Mouse (Mus musculus): ENCODE measurements around the gene Fancd2os.

Fancd2os gene

DNA sequence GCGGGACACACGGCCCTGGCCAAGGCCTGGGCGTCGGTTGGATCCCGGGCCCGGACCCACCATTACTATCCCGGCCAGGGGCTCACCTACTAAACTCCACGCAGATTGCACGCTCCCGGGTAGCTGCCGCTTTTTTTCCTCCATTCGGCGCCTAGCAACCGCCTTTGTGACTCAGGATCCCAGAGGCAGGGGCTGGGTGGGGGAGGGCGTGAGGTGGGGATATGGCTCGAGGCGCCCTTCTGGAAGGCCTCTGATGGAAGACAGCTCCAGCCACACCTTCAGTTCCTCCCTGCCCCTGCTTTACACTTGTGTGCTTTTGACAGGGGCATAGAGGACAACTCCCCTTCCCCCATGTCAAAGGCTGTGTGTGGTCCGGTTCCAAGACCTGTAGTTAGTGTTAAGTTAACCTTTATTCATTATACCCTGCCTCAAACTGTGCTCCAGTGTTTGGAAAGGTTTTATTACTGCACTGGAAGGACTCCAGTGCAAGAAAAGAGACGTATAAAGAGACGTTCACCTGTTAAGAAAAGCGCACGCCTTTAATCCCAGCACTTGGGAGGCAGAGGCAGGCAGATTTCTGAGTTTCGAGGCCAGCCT is at the start of gene Fancd2os:
TSS of gene Fancd2os (minus strand) at position 173 of the 597 bp plus-strand sequence.
- in situ Hi-C loops (cut with MboI; ENCODE audit: low pct_unique_long_range_greater_than_20kb in 1 of 2, low sequenced_read_pairs in 2 of 2, unreplicated experiment in 1 of 2), result no loop called here

DNA sequence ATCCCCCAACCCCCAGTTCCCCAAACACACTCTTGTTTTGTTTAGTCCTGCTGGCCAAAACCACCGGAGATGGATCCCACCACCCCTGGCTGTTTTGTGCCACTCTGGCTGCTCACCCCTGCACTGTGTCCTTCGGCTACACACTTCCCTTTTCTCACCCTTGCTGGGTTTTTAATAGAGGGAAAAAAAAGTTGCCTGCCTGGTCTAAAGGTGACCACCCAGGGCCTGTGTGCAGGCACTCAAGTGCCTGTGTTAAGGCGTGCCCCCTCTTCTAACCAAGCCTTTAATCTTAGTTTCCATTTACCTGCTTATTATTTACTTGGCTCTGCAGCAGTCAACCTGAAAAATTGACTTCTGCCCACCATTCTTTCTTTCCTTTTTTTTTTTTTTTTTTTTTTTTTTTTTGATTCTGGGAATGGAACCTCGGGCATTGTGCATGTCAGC is 49.7 kb upstream of the Fancd2os start:
- in situ Hi-C loops (cut with MboI; ENCODE audit: low pct_unique_long_range_greater_than_20kb in 1 of 2, low sequenced_read_pairs in 2 of 2, unreplicated experiment in 1 of 2), result no loop called here

GRCm38 (mm10) chr6:113649346-113650196 is 49.1 kb upstream of the Fancd2os start:
- in situ Hi-C loops (cut with MboI; ENCODE audit: low pct_unique_long_range_greater_than_20kb in 1 of 2, low sequenced_read_pairs in 2 of 2, unreplicated experiment in 1 of 2), result no loop called here

GRCm38 (mm10) chr6:113644808-113645207 is 44.3 kb upstream of the Fancd2os start:
- in situ Hi-C loops (cut with MboI; ENCODE audit: low pct_unique_long_range_greater_than_20kb in 1 of 2, low sequenced_read_pairs in 2 of 2, unreplicated experiment in 1 of 2), result no loop called here

GRCm38 (mm10) chr6:113643967-113644366 is 43.5 kb upstream of the Fancd2os start:
- in situ Hi-C loops (cut with MboI; ENCODE audit: low pct_unique_long_range_greater_than_20kb in 1 of 2, low sequenced_read_pairs in 2 of 2, unreplicated experiment in 1 of 2), result no loop called here

DNA sequence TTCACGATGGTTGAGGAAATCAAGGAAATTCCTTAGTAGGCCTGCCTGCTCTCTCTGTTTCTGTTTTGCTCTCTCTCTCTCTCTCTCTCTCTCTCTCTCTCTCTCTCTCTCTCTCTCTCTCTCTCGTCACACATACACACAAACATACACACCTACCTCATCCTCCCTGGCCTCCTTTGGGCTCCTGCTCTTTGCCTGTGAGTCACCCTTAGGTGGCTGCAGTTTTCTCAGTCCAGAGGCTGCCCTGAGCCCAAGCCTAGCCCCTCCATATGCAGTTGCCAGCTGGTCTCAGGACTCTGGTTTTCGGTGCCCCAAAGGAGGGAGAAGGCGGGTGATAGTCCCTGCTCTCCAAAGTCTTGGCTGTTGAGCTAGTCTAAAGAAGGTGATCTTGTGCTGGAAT is 42.5 kb upstream of the Fancd2os start:
- in situ Hi-C loops (cut with MboI; ENCODE audit: low pct_unique_long_range_greater_than_20kb in 1 of 2, low sequenced_read_pairs in 2 of 2, unreplicated experiment in 1 of 2), result no loop called here

DNA sequence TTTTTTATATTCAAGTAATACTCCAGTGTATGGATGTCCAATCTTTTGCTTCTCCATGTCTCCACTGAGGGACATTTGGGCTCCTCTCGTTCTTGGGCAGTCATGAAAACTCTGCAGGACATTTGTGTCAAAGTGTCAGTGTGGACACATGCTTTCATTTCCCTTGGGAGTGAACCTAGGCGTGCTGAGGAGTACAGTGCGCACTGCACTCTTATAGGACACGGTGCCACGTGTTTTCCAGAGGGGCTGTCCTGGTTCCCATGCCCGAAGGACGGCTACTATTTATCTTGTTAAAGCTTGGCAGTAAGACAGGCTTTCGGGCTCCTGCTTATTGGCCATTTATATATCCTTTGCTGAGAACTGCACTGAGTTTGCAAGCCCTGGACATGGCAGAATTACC is 42.1 kb upstream of the Fancd2os start:
- in situ Hi-C loops (cut with MboI; ENCODE audit: low pct_unique_long_range_greater_than_20kb in 1 of 2, low sequenced_read_pairs in 2 of 2, unreplicated experiment in 1 of 2), result no loop called here

- in situ Hi-C loops (cut with MboI; ENCODE audit: low pct_unique_long_range_greater_than_20kb in 1 of 2, low sequenced_read_pairs in 2 of 2, unreplicated experiment in 1 of 2), result loop anchor here in 1 of 2 experiments (5.0 kb wide), 1 partner anchor 33 kb away; no protein-coding TSS in a partner anchor
Observed at GRCm38 (mm10) chr6:113639201-113639600, 38.7 kb upstream of the Fancd2os start.

DNA sequence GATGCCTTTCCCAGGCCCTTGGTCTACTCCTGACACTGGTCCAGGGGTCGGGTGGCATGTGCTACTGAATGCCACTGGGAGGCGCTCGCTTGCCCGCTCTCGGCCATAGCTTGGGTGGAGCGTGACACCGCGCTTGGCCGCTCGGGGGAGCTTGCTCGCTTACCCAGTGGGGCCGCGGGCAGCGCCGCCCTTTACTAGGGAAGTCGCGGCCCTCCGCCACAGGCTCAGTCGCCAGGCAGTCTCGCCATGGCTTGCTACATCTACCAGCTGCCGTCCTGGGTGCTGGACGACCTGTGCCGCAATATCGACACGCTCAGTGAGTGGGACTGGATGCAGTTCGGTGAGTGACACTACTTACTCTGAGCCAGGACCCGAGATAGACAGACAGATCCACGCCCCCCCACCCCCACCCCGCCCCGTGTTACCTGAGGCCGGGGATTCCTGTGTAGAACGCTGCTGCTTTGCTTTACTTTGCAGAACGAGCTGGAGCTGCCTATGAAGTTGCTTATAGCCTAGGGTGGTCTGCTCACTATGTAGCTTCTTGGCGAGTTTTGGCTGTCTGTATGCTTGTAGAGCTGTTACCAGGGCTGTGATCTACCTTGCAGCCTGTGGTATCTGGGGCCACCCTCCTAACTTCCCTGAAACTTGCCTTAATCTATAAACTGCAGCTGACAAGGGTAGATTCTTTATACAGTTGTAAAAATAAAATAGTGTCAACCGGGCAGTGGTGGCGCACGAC is 38.0 kb upstream of the Fancd2os start, which contains the start of gene Irak2:
TSS of gene Irak2 (plus strand) at position 166 of the 739 bp plus-strand sequence.
- in situ Hi-C loops (cut with MboI; ENCODE audit: low pct_unique_long_range_greater_than_20kb in 1 of 2, low sequenced_read_pairs in 2 of 2, unreplicated experiment in 1 of 2), result loop anchor here in 1 of 2 experiments (5.0 kb wide), 1 partner anchor 34 kb away; no protein-coding TSS in a partner anchor

DNA sequence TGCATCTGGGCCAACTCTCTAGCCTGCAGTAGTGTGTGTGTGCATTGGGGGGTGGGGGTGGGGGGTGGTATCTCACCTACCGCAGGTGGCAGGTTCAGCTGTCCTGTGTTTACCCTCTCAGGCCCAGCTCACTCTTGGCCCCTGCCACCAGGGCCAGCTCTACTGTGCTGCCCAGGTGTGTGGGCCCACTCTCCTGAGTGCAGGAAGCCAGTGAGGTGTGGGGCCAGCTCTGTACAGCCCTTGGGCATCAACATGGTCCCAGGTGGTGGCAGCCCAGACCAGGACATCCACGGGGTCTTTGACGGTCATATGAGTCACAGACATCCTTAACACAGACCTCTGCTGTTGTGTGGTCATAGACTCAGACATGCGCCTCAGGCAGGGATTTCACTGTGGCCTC is 32.3 kb upstream of the Fancd2os start:
- in situ Hi-C loops (cut with MboI; ENCODE audit: low pct_unique_long_range_greater_than_20kb in 1 of 2, low sequenced_read_pairs in 2 of 2, unreplicated experiment in 1 of 2), result no loop called here

GRCm38 (mm10) chr6:113630322-113630721 is 29.8 kb upstream of the Fancd2os start:
- in situ Hi-C loops (cut with MboI; ENCODE audit: low pct_unique_long_range_greater_than_20kb in 1 of 2, low sequenced_read_pairs in 2 of 2, unreplicated experiment in 1 of 2), result no loop called here

- in situ Hi-C loops (cut with MboI; ENCODE audit: low pct_unique_long_range_greater_than_20kb in 1 of 2, low sequenced_read_pairs in 2 of 2, unreplicated experiment in 1 of 2), result no loop called here
Observed at GRCm38 (mm10) chr6:113624989-113625770, 24.7 kb upstream of the Fancd2os start.

DNA sequence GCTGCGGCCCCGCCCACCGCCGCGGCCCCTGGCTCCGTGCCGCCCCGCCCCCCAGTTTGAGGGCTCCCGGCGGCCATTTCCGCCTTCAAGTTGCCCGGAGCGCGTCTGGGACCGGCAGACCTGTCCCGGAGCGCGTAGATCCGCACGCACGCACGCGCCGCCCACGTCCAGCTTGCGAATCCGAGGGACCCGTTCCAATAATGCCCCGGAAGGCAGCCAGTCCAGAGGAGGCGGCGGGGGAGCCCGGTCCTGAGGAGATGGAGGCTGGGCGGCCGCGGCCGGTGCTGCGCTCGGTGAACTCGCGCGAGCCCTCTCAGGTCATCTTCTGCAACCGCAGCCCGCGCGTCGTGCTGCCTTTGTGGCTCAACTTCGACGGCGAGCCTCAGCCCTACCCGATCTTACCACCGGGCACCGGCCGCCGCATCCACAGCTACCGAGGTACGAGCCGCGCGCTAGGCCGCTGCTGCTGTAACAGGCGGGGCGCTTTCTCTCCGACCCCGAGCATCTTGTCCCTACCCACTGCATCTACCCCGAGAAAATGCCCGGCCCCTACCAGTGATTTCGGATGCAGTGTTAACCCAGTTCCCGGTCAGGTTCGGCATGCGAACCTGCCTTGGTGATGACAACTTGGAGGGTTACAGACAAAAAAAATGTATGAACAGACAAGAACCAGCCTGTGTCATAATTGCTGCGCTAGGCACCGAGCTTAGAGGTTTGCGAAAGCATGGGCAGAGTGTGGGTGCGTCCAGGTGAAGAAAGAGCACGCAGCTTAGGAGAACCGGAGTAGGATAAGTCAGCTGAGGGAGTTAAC is 23.6 kb upstream of the Fancd2os start, which contains the start of gene Vhl:
TSS of gene Vhl (plus strand) at position 19 of the 811 bp plus-strand sequence.
- in situ Hi-C loops (cut with MboI; ENCODE audit: low pct_unique_long_range_greater_than_20kb in 1 of 2, low sequenced_read_pairs in 2 of 2, unreplicated experiment in 1 of 2), result no loop called here

DNA sequence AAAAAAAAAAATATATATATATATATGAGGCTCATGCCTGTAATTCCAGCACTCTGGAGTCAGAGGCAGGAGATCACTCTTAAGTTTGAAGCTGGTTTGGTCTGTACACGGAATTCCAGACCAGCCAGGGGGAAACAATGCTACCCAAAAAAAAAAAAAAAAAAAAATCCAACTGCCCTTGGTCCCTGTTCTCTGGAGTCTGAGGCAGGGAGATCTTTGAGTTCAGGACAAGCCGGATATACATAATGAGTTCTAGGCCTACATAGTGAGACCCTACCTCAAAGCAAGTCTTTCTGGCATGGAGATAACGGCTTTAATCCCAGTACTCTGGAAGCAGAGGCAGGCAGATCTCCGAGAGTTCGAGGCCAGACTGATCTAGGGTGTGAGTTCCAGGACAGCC is 22.9 kb upstream of the Fancd2os start:
- in situ Hi-C loops (cut with MboI; ENCODE audit: low pct_unique_long_range_greater_than_20kb in 1 of 2, low sequenced_read_pairs in 2 of 2, unreplicated experiment in 1 of 2), result no loop called here

- in situ Hi-C loops (cut with MboI; ENCODE audit: low pct_unique_long_range_greater_than_20kb in 1 of 2, low sequenced_read_pairs in 2 of 2, unreplicated experiment in 1 of 2), result no loop called here
Observed at GRCm38 (mm10) chr6:113615489-113615888, 15.0 kb upstream of the Fancd2os start.

GRCm38 (mm10) chr6:113614997-113615396 is 14.5 kb upstream of the Fancd2os start:
- in situ Hi-C loops (cut with MboI; ENCODE audit: low pct_unique_long_range_greater_than_20kb in 1 of 2, low sequenced_read_pairs in 2 of 2, unreplicated experiment in 1 of 2), result no loop called here

GRCm38 (mm10) chr6:113614152-113614551 is 13.6 kb upstream of the Fancd2os start:
- in situ Hi-C loops (cut with MboI; ENCODE audit: low pct_unique_long_range_greater_than_20kb in 1 of 2, low sequenced_read_pairs in 2 of 2, unreplicated experiment in 1 of 2), result no loop called here

Measured in mouse embryonic stem cell (cell line).